Mouse (Mus musculus) heart, adult 2 months (tissue): ENCODE results near the gene Gm13102.
"Not testable (repeated sequence)": the region's sequence is repeated elsewhere in the genome, so short reads cannot be mapped to it uniquely, and the experiment has no call there.

Experiments used
- CTCF ChIP-seq: fragments of 200-600 bp; IDR thresholded peaks from 2 replicates; pipeline ENCODE4 v1.8.1; 2022; ENCODE audit warnings: antibody characterized with exemption, mild to moderate bottlenecking, moderate library complexity
- EP300 ChIP-seq: fragments of 200-500 bp; IDR thresholded peaks from 2 replicates; pipeline ENCODE4 v1.6.1; 2011; ENCODE audit warnings: low read depth, low read length, control low read depth; ENCODE audit not compliant: insufficient read depth

- TF ChIP-seq CTCF, EP300: not testable (repeated sequence)
Measured at GRCm38 (mm10) chr4:144058826-144059225, 47.4 kb upstream of the Gm13102 start, which contains the start of gene Pramel4.
